Mouse (Mus musculus) layer of hippocampus, adult 11-12 months (tissue): ENCODE data around the gene Fxyd7.
A peak's percentile ranks its signal among the peaks of the same experiment; 100 is the strongest.

ENCODE experiments used
- DNase-seq: peaks from one replicate; pipeline ENCODE4 v3.0.0; 2022; ENCODE audit warnings: low spot score

The Fxyd7 gene

DNA sequence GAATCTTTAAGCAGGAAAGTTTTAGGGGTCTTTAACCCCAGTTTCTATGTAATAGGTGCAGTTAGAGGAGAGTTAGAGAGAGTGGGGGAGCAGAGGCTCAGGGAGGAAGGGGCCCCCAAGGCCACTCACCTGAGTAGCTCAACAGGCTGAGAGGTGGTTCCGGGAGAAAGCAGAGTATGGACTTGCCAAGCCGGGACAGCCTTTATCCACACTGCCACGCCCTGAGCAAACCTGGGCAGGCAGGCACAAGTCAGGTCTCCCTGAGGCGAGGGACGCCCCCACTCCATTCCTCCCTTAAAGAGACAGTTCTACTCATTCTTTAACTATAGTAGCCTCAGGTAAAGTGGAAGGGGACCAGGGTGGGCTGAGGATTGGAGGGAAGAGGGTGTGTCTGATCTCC, 25.2 kb upstream of the Fxyd7 start, which contains the start of gene Fxyd3:
Gene Fxyd3 (minus strand): TSS at position 213 of the 400 bp plus-strand sequence.
- DNase-seq = no peak

DNA sequence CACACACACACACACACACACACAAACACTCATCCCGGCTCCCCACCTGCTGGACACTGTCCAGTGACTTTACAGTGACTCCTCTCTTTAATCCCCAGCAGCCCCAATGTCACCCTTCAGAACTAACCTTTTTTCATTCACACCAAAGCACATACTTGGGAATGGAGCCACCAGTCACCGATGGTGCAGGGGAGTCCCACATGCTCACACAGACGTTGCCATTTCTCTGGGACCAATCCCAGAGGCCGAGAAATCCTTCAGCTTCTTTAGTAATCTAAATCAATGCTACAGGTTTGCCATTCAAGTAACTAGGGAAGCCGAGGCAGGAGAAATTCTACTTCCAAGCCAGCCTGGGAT, 23.4 kb upstream of the Fxyd7 start:
- peak; percentile 55 for DNase-seq

- no peak for DNase-seq
Observed at GRCm38 (mm10) chr7:31074061-31074712, 22.9 kb upstream of the Fxyd7 start.

DNA sequence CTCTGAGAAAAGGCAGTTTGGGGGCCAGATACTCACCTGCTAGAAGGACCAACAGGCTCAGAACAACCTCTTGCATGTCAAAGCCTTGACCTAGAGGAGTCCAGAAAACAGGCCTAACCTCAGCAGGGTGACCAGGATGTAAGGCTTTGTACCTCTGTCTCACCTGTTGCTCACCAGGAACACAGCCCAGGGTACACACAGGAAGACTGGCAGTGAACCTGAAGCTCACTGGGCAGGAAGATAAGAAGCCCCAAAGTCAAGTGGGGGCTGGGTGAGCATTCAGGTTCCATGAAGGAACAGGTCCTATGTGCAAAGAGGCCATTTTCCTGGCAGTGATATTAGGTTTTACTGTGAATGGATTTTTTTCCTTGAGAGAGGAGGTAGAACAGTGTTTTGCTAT, 22.3 kb upstream of the Fxyd7 start:
- DNase-seq = no peak

GRCm38 (mm10) chr7:31072326-31072725, 21.1 kb upstream of the Fxyd7 start:
- no peak for DNase-seq

DNA sequence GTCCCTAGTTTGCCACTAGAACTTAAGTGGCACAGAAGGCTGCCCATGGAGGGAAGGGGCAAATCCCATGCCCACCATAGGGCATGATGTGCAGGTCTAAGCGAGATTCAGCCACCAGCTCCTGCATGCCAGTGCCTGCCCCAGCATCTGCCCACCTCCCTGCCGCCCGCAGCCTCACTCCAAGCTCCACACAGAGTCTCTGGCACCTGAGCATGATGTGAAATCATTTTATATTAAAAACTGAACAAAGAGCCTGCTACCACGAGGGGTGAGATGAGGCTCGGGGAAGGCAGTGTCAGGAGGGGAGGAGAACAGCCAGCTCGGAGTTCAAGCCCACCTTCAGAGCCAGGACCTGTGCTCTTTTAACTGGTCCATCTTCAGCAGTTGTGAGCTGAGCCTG, 19.1 kb upstream of the Fxyd7 start:
- DNase-seq = no peak

DNA sequence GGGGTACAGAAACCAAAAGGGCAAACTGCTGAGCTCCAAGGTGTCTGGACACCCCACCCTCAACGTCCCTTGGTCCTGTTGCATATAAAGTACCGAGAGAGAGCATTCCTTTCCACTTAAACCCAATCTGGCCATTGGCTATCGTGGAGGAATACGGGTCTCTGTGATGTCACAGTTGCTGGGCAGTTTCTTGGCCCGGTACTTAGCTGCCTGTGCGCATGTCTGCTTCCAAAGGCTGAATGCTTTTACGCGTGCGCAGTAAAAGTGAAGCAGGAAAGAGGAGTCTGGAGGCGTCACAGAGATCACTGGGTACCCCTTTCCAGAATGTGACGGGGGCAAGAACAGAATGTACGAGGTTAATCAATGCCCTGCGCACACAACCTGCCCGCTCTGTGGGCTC, 18.2 kb upstream of the Fxyd7 start:
- DNase-seq = no peak

DNA sequence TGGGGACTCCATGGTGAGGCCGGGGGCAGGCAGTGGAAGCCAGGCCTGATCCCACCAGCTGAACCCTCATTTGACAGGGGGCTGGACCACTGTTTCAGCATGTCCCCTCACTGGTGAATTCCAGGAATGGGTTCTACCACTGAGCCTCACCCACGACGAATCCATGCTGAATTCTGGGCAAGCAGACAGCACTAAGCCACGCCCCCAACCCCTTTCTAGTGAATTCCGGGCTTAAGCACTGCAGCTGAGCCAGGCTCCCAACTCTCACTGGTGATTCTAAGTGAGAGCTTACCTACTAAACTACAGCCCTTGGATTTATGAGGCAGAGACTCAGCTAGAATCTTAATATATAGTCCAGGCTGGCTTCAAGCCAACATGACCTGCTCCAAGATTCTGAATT, 16.6 kb upstream of the Fxyd7 start:
- DNase-seq = peak; percentile 60

DNA sequence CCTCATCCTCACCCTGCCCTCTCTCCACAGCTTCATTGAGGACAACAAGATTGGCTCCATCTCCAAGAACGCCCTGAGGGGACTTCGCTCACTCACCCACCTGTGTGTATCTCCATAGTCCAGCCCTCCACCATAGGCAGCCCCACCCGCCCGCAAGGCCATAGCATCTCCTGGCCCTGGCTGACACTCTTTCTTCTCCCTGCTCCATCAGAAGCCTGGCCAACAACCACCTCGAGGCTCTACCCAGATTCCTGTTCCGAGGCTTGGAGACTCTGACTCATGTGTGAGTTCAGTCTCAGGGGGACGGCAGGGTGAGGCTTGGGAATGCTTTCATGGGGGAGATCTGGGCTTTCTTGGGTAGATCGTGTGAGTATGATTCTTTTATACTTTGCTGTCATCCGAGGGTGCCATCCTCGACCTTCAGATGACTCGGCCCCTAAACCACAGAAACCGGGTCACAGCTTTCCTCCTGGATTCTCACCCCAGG, 11.8 kb upstream of the Fxyd7 start:
- DNase-seq = no peak

GRCm38 (mm10) chr7:31060621-31061010, 9.3 kb upstream of the Fxyd7 start:
- DNase-seq = no peak

DNA sequence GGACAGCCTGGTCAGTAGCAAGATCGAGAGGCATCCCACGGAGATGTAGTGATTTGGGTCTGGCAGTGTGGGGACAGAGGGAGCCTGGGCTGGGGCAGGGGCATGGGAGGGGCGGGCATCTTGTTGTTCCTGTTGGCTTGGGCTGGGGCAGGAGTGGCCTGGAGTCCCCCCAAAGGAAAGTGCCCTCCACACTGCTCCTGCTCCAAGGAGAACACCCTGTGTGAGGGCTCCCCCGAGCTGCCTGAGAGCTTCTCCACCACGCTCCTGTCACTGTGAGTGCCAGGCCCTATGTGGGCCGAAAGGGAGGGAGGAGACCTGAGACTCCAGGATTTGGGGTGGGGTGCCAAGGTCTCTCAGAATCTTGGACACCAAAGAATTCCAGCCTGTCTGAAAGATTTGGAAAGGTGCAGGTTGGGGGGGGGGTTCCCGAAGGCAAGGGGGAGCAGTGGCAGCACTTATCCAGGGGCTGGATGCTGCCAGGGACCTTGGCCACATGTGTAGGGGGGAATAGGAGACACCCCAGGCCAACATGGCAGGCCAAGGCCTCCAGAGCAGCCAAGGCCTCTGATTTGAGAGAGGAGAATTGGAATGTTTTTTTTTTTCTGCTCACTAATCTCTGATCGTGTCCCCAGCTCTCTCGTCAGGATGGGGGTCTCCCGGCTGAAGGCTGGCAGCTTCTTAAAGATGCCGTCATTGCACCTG, 8.8 kb upstream of the Fxyd7 start:
- no peak for DNase-seq

- peak; percentile 92 for DNase-seq
Observed at GRCm38 (mm10) chr7:31059108-31059507, 7.8 kb upstream of the Fxyd7 start, which contains the start of gene Lgi4. TSS of gene Lgi4 (plus strand) at chr7:31059342.

DNA sequence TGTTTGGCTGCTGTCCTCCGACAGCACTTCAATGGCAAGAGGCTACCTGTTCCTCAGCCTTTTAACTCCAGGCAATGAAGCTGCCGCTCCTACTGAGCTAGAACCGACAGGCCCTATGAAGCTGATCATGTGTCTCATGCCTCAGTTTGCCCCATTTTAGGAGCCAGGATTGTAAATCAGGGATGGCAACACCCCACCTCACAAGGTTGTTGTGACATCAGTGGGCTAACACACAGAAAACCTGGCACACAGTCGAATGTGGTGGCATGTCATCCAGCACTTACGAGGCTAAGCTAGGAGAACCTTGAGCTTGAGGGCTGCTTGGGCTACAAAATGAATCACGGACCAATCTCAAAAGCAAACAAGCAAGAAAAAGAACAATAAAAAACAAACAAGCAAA, 6.9 kb upstream of the Fxyd7 start:
- DNase-seq = no peak

- DNase-seq = no peak
Observed at GRCm38 (mm10) chr7:31057730-31058129, 6.5 kb upstream of the Fxyd7 start.

DNA sequence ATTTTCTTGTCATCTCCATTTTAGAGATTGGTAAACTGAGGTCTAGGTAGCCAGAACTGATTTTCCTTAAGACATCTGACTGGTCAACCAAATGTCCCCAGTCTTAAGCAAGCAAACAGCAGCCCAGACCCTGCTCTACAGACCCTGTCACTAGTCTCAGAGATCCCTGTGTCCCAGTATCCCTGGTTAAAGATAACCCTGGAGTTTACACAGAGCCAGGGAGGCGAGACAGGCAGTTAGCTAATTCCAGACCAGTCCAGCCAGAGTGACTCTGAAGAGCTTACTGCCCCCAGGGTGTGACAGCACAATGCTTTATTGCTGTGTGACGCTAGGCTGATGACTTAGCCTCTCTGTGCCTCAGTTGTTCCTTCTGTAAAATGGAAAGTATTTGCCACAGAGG, 5.8 kb upstream of the Fxyd7 start, which contains the start of gene Fxyd1:
Gene Fxyd1 (minus strand): TSS at position 129 of the 400 bp plus-strand sequence.
- no peak for DNase-seq

- no peak for DNase-seq
Observed at GRCm38 (mm10) chr7:31056448-31056847, 5.2 kb upstream of the Fxyd7 start.

DNA sequence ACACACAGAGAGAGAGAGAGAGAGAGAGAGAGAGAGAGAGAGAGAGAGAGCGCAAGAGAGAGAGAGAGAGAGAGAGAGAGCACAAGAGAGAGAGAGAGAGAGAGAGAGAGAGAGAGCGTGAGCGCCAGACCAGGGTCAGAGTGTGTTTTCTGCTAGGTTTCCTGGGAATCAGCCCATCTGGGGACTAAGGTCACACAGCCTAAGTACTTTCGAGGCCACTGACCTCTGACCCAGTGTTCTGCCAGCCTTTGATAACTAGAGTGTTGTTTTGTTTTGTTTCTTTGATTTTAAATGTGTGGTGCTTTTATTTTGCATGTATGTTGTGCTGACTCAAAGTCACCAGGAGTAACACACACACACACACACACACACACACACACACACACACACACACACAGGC, 4.6 kb upstream of the Fxyd7 start:
- DNase-seq = no peak

DNA sequence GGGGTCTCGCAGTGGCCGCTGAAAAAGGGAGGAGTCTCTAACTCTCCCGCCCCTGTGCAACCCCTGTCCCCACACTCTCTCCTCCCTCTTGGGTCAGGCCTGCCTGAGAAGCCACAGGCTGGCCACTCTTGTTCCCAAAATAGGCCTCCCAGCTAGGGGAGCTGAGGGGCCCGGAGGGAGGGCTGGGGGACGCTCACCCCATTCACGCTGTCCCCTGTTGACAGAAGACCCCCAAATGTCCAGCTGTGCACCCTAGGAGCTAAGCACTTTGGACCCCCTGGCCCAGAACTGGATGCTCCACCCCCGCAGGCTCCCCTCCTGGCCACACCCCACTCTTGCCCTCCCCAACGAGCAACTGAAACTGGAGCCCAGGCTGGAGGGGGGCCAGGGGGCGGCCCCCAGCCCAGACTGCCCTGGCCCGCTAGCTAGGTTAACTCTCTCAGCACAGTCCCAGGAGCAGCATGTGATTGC, 4.1 kb upstream of the Fxyd7 start:
- DNase-seq = peak; percentile 51

GRCm38 (mm10) chr7:31054661-31055320, 3.5 kb upstream of the Fxyd7 start:
- no peak for DNase-seq

GRCm38 (mm10) chr7:31053882-31054447, 2.7 kb upstream of the Fxyd7 start:
- no peak for DNase-seq

DNA sequence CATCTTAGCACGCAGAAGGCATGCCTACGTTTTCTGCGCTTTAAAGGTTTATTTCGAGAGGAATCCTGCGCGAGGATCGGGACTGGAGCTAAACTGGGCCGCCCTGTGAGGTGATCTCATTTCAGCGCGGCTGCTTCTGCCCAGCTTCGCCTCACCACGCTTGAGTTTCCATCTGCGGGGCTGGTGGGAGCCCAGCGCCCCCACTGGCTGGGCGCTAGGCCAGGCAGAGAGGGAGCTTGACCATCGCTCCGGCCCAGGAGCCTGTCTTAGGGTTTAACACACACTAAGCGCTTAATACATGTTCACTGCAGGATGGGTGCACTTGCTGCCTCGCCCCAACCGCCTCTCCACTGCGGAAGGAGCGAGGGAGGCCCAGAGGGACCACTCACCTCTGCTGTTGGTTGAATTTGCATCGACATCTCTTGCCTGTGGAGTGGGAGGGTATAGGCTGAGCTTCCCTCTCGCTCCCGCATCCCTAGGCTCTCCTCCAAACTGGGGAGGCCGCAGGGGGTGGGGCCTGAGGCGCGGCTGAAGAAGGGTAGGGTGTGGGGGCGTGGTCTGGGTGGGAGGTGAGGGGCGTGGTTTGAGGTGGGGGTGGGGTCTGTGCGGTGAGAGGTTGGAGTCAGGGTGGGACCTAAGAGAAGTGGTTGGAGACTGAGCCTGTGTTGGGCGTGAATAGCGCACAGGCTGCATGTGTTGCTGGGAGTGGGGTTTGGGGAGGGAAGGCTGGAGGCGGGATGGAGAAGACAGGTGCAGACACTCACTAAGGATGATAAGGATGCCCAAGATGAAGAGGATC, 1.6 kb upstream of the Fxyd7 start:
- peak; percentile 59 for DNase-seq

GRCm38 (mm10) chr7:31052251-31052635, 976 bp upstream of the Fxyd7 start:
- no peak for DNase-seq
